Mouse (Mus musculus) lung, adult 18-20 months (tissue): ENCODE results near the gene Gm8374.
"Not testable (repeated sequence)": the region's sequence is repeated elsewhere in the genome, so short reads cannot be mapped to it uniquely, and the experiment has no call there.

Source experiments
- DNase-seq, 2 experiments: peaks; one replicate each; pipeline ENCODE4 v3.0.0; 2022; ENCODE audit warnings: mixed read lengths in 2 of 2

Gene Gm8374

GRCm38 (mm10) chr14:7365034-7365433, at the start of gene Gm8374:
TSS of gene Gm8374 (minus strand) at chr14:7365134.
- not testable (repeated sequence) for DNase-seq

GRCm38 (mm10) chr14:7332295-7332694, 32.6 kb downstream of the Gm8374 start, which contains the start of gene Gm5797:
TSS of gene Gm5797 (minus strand) at chr14:7332395.
- not testable (repeated sequence) for DNase-seq

GRCm38 (mm10) chr14:7315093-7315492, 49.8 kb downstream of the Gm8374 start:
- not testable (repeated sequence) for DNase-seq

GRCm38 (mm10) chr14:7314661-7315060, 50.3 kb downstream of the Gm8374 start, which contains the start of gene Gm3739:
TSS of gene Gm3739 (minus strand) at chr14:7315049.
- not testable (repeated sequence) for DNase-seq
